Mouse (Mus musculus) megakaryocyte, embryonic 14.5 days (primary cell): ENCODE results near the gene C330007P06Rik. TPM values are rescaled to one million over a fixed set of nuclear protein-coding genes. Genes with fewer than 3 reads are reported as not detected.
A peak's percentile ranks its signal among the peaks of the same experiment; 100 is the strongest.
"Not testable (repeated sequence)": the region's sequence is repeated elsewhere in the genome, so short reads cannot be mapped to it uniquely, and the experiment has no call there.

Experiments
- H3K27me3 ChIP-seq: replicated peaks from 2 replicates; pipeline ENCODE3; 2012; ENCODE audit warnings: inconsistent platforms
- H3K36me3 ChIP-seq: replicated peaks from 2 replicates; pipeline ENCODE3; 2012; ENCODE audit warnings: low read length, inconsistent platforms, mixed read lengths
- H3K4me1 ChIP-seq: 2 replicates; pipeline ENCODE4 v1.6.1; 2012; ENCODE audit warnings: inconsistent platforms
- H3K4me3 ChIP-seq: replicated peaks from 2 replicates; pipeline ENCODE3; 2012; ENCODE audit warnings: moderate library complexity, mild to moderate bottlenecking, inconsistent platforms
- H3K9me3 ChIP-seq: 2 replicates; pipeline ENCODE4 v1.6.1; 2012; ENCODE audit warnings: inconsistent platforms
- FLI1 ChIP-seq: IDR thresholded peaks from 2 replicates; pipeline ENCODE4 v1.6.1; 2012; ENCODE audit warnings: low read length, inconsistent platforms, mixed read lengths
- GATA1 ChIP-seq: IDR thresholded peaks from 3 replicates; pipeline ENCODE4 v1.6.1; 2012; ENCODE audit warnings: mixed read lengths, low read length, inconsistent platforms, borderline replicate concordance
- polyA plus RNA-seq: library from polyadenylated mRNA; stranded (reverse); fragments of >175 nt; gene quantifications from 2 replicates; pipeline ENCODE4 v1.2.3, GENCODE M21; 2012; ENCODE audit warnings: low replicate concordance; ENCODE audit not compliant: insufficient read depth

C330007P06Rik gene
- polyA plus RNA-seq, 1 experiment = 0.46 TPM

- Histone ChIP-seq H3K4me1 (peaks cover 14% of the 10 kb centered on the region), H3K36me3 (peaks cover 4% of the 10 kb centered on the region), H3K27me3 (no peaks in the 10 kb centered on the region), H3K4me3 (peak overlapping the region; percentile 28), H3K9me3 (no peaks in the 10 kb centered on the region)
- TF ChIP-seq FLI1 (no peak), GATA1 (no peak)
Observed at GRCm38 (mm10) chrX:36803189-36803588, 70.7 kb downstream of the C330007P06Rik start.

- Histone ChIP-seq H3K27me3 (no peaks in the 10 kb centered on the region), H3K4me3 (no peak overlapping the region), H3K9me3 (peaks cover 9% of the 10 kb centered on the region), H3K4me1 (peaks cover 10% of the 10 kb centered on the region), H3K36me3 (peaks cover 15% of the 10 kb centered on the region)
- TF ChIP-seq FLI1 (no peak), GATA1 (no peak)
Observed at GRCm38 (mm10) chrX:36799131-36799879, 74.6 kb downstream of the C330007P06Rik start.

- Histone ChIP-seq H3K36me3 (peaks cover 15% of the 10 kb centered on the region), H3K4me3 (peak overlapping the region; percentile 94)
- H3K27me3 ChIP-seq, H3K9me3 ChIP-seq, H3K4me1 ChIP-seq: not testable (repeated sequence)
Observed at GRCm38 (mm10) chrX:36796734-36797133, 77.2 kb downstream of the C330007P06Rik start.

- TF ChIP-seq GATA1 = no peak
- TF ChIP-seq FLI1 = no peak; the same call in 1 of the 2 replicates
- Histone ChIP-seq H3K36me3 (peaks cover 15% of the 10 kb centered on the region), H3K9me3 (peaks cover 9% of the 10 kb centered on the region), H3K27me3 (no peaks in the 10 kb centered on the region), H3K4me1 (peaks cover 4% of the 10 kb centered on the region; the same call in 1 of the 2 replicates), H3K4me3 (peak overlapping the region; percentile 94)
Observed at GRCm38 (mm10) chrX:36796163-36796581, 77.7 kb downstream of the C330007P06Rik start.

GRCm38 (mm10) chrX:36795424-36796162 lies 78.3 kb downstream of the C330007P06Rik start, which contains the start of gene Slc25a5:
Slc25a5 (plus strand) TSS chrX:36795651.
- peaks cover 4% of the 10 kb centered on the region; the same call in 1 of the 2 replicates for H3K4me1 ChIP-seq
- peaks cover 9% of the 10 kb centered on the region for H3K9me3 ChIP-seq
- H3K36me3 ChIP-seq = peaks cover 15% of the 10 kb centered on the region
- no peak for TF ChIP-seq FLI1
- no peak for TF ChIP-seq GATA1
- H3K27me3 ChIP-seq = no peaks in the 10 kb centered on the region
- H3K4me3 ChIP-seq = peak within 1 kb of the TSS; percentile 94

- Histone ChIP-seq H3K36me3 (peaks cover 15% of the 10 kb centered on the region), H3K27me3 (no peaks in the 10 kb centered on the region), H3K9me3 (peaks cover 9% of the 10 kb centered on the region), H3K4me3 (no peak overlapping the region), H3K4me1 (peaks cover 4% of the 10 kb centered on the region; the same call in 1 of the 2 replicates)
- no peak for TF ChIP-seq FLI1
- TF ChIP-seq GATA1 = no peak
Observed at GRCm38 (mm10) chrX:36794571-36794970, 79.3 kb downstream of the C330007P06Rik start.

GRCm38 (mm10) chrX:36789360-36789759 lies 84.6 kb downstream of the C330007P06Rik start:
- no peak for TF ChIP-seq FLI1
- TF ChIP-seq GATA1 = no peak
- Histone ChIP-seq H3K27me3 (no peaks in the 10 kb centered on the region), H3K4me3 (no peak overlapping the region), H3K4me1 (no peaks in the 10 kb centered on the region), H3K9me3 (no peaks in the 10 kb centered on the region), H3K36me3 (no peaks in the 10 kb centered on the region)

GRCm38 (mm10) chrX:36777694-36778093 lies 96.2 kb downstream of the C330007P06Rik start:
- Histone ChIP-seq H3K27me3 (peaks cover 2% of the 10 kb centered on the region), H3K9me3 (no peaks in the 10 kb centered on the region), H3K4me1 (peaks cover 3% of the 10 kb centered on the region; the same call in 1 of the 2 replicates), H3K4me3 (no peak overlapping the region), H3K36me3 (no peaks in the 10 kb centered on the region)
- TF ChIP-seq GATA1 = no peak
- no peak for TF ChIP-seq FLI1

GRCm38 (mm10) chrX:36775520-36775919 lies 98.4 kb downstream of the C330007P06Rik start:
- peaks cover 3% of the 10 kb centered on the region; the same call in 1 of the 2 replicates for H3K4me1 ChIP-seq
- no peak overlapping the region for H3K4me3 ChIP-seq
- H3K9me3 ChIP-seq = no peaks in the 10 kb centered on the region
- H3K36me3 ChIP-seq = no peaks in the 10 kb centered on the region
- peaks cover 11% of the 10 kb centered on the region for H3K27me3 ChIP-seq
- TF ChIP-seq GATA1 (no peak), FLI1 (no peak)

Other genes starting within 250 kb of the C330007P06Rik start
- gene Akap17b, start 228.7 kb downstream of the C330007P06Rik start, polyA plus RNA-seq = 0.49 TPM in 1 of 2 replicates, not detected in the other
- gene Slc25a43, start 130.5 kb downstream of the C330007P06Rik start, polyA plus RNA-seq = 2.6 TPM in 1 of 2 replicates, not detected in the other
- 5.3 and 23.0 TPM in 2 replicates for gene Slc25a5, start 78.5 kb downstream of the C330007P06Rik start, polyA plus RNA-seq
- 206 and 276 TPM in 2 replicates for gene Ube2a, start 211 bp downstream of the C330007P06Rik start, polyA plus RNA-seq
- gene Nkrf, start 28.8 kb upstream of the C330007P06Rik start, polyA plus RNA-seq = 0.34 TPM in 1 of 2 replicates, not detected in the other
- gene Sept6, start 117.7 kb upstream of the C330007P06Rik start, polyA plus RNA-seq = 0.92 and 3.7 TPM in 2 replicates
- not detected in 2 replicates for gene Sowahd, start 174.7 kb upstream of the C330007P06Rik start, polyA plus RNA-seq
- gene Rpl39, start 211.3 kb upstream of the C330007P06Rik start, polyA plus RNA-seq = 63.5 and 367 TPM in 2 replicates
- gene Upf3b, start 236.2 kb upstream of the C330007P06Rik start, polyA plus RNA-seq = 5.9 TPM in 1 of 2 replicates, not detected in the other